In genomic region chr15:78810146-78810545, GRCm38 (mm10) we compare ENCODE assay signal across 19 mouse cellular contexts. TPM values are rescaled to one million over a fixed set of nuclear protein-coding genes. Genes with fewer than 3 reads are reported as not detected.
DNase-seq lines count a peak whose midpoint lies in the region; ATAC-seq and TF ChIP-seq lines count a peak whose summit lies in the region.
"Had no signal": no experiment of that assay in that cellular context is flagged by ENCODE, and none has a peak within 500 bp of the region (broad histone marks: within the 10 kb centered on the region; RNA-seq: fewer than 3 reads in every experiment).

No protein-coding gene starts in this region.

- H3K4me1 ChIP-seq in limb, embryonic 14.5 days (ENCODE audit: control insufficient read depth, insufficient read depth, low read length), result peaks cover 10% of the 10 kb centered on the region; the same call in 1 of the 2 replicates
- peaks cover 16% of the 10 kb centered on the region for H3K4me1 ChIP-seq in limb, embryonic 10.5 days
- H3K4me1 ChIP-seq in MEL (ENCODE audit: control insufficient read depth in 1 of 2, insufficient read depth in 2 of 2, low read length in 2 of 2), result peaks cover 1 to 13% of the 10 kb centered on the region in 2 experiments; a peak in 3 of 4 replicates
- H3K4me1 ChIP-seq: forebrain, embryonic 13.5 days; midbrain, embryonic 15.5 days had no signal

- WGBS in limb, embryonic 14.5 days, result 65% methylated on average over 9 of the region's 9 CpGs
- 89% methylated on average over 9 of the region's 9 CpGs for WGBS in limb, embryonic 10.5 days

- TF ChIP-seq CTCF in MEL (IDR thresholded peaks at IDR 0.05 in 2 of 3, conservative IDR thresholded peaks at IDR 0.05 in 1 of 3; ENCODE audit: control insufficient read depth in 1 of 3, insufficient read depth in 1 of 3, low read depth in 2 of 3, low read length in 3 of 3, poor library complexity in 1 of 3, severe bottlenecking in 1 of 3), result no peak

- TF ChIP-seq RAD21 in MEL (IDR thresholded peaks at IDR 0.05; ENCODE audit: low read depth, low read length), result no peak

- no peak overlapping the region for H3K4me2 ChIP-seq in limb, embryonic 14.5 days (replicated peaks; ENCODE audit: low read depth, low read length, severe bottlenecking)
- H3K4me2 ChIP-seq: embryonic facial prominence, embryonic 15.5 days; forebrain, embryonic 13.5 days; midbrain, embryonic 15.5 days; neural tube, embryonic 13.5 days had no signal

- H3K27me3 ChIP-seq in limb, embryonic 14.5 days (ENCODE audit: control insufficient read depth, insufficient read depth, low read length), result peaks cover 4% of the 10 kb centered on the region; the same call in 1 of the 2 replicates
- H3K27me3 ChIP-seq in limb, embryonic 10.5 days (ENCODE audit: low read depth, poor library complexity, severe bottlenecking), result peaks cover 48% of the 10 kb centered on the region
- H3K27me3 ChIP-seq in MEL (ENCODE audit: control insufficient read depth in 1 of 2, insufficient read depth in 2 of 2, low read length in 2 of 2), result peaks cover 0 to 3% of the 10 kb centered on the region in 2 experiments; a peak in 2 of 4 replicates
- H3K27me3 ChIP-seq: embryonic facial prominence, embryonic 15.5 days; midbrain, embryonic 15.5 days had no signal

- no peaks in the 10 kb centered on the region for H3K36me3 ChIP-seq in limb, embryonic 14.5 days (ENCODE audit: control insufficient read depth, insufficient read depth, low read length)
- H3K36me3 ChIP-seq in limb, embryonic 10.5 days, result no peaks in the 10 kb centered on the region
- H3K36me3 ChIP-seq in MEL (ENCODE audit: control insufficient read depth in 1 of 2, insufficient read depth in 2 of 2, low read length in 2 of 2), result peaks cover 0 to 2% of the 10 kb centered on the region in 2 experiments; a peak in 2 of 4 replicates
- H3K36me3 ChIP-seq: embryonic facial prominence, embryonic 15.5 days; midbrain, embryonic 15.5 days; neural tube, embryonic 13.5 days had no signal

- no peak for TF ChIP-seq EP300 in MEL (IDR thresholded peaks at IDR 0.05; ENCODE audit: low read depth in 1 of 2, low read length in 2 of 2)

- H3K9ac ChIP-seq in limb, embryonic 14.5 days (ENCODE audit: low read depth, low read length, severe bottlenecking), result no peak overlapping the region
- H3K9ac ChIP-seq in MEL (ENCODE audit: control insufficient read depth, low read depth, low read length, poor library complexity, severe bottlenecking), result no peak overlapping the region
- H3K9ac ChIP-seq: embryonic facial prominence, embryonic 15.5 days; forebrain, embryonic 13.5 days; liver, embryonic 14.5 days; midbrain, embryonic 15.5 days; neural tube, embryonic 13.5 days had no signal

- H3K9me3 ChIP-seq in limb, embryonic 14.5 days (ENCODE audit: control insufficient read depth, low read length), result no peaks in the 10 kb centered on the region
- no peaks in the 10 kb centered on the region for H3K9me3 ChIP-seq in limb, embryonic 10.5 days (replicated peaks)
- H3K9me3 ChIP-seq in MEL (replicated peaks; ENCODE audit: insufficient read depth, low read length), result no peaks in the 10 kb centered on the region
- H3K9me3 ChIP-seq: embryonic facial prominence, embryonic 15.5 days; forebrain, embryonic 13.5 days; midbrain, embryonic 15.5 days; neural tube, embryonic 13.5 days had no signal

- ATAC-seq in limb, embryonic 14.5 days (ENCODE audit: low FRiP score, low read depth), result peak; percentile 26; the same call in 1 of the 2 replicates
- ATAC-seq in common myeloid progenitor, adult 5-6 weeks (replicated peaks; ENCODE audit: low read depth, poor library complexity, severe bottlenecking), result peak; percentile 64
- ATAC-seq in neutrophil, adult 5-6 weeks (ENCODE audit: extremely low read depth, insufficient number of reproducible peaks, low FRiP score, poor library complexity, severe bottlenecking), result peak; percentile 47; the same call in 1 of the 2 replicates
- ATAC-seq in activated CD4-positive, CD25-positive, alpha-beta regulatory T cell, adult 4 months, result no peak
- ATAC-seq: forebrain, embryonic 13.5 days; hindbrain, embryonic 16.5 days; midbrain, embryonic 15.5 days had no signal

- TF ChIP-seq POLR2A in limb, embryonic 14.5 days (IDR thresholded peaks at IDR 0.05; ENCODE audit: borderline replicate concordance, extremely low read depth, insufficient read depth, insufficient read length), result no peak
- TF ChIP-seq POLR2A in MEL (IDR thresholded peaks at IDR 0.05; ENCODE audit: control insufficient read depth in 1 of 2, insufficient read depth in 1 of 2, low read depth in 1 of 2, low read length in 2 of 2, poor library complexity in 1 of 2), result no peak

- H3K79me2 ChIP-seq in MEL (ENCODE audit: control insufficient read depth, insufficient read depth, low read length, poor library complexity), result no peaks in the 10 kb centered on the region

- H3K4me3 ChIP-seq in limb, embryonic 14.5 days (replicated peaks; ENCODE audit: low read length), result no peak overlapping the region
- H3K4me3 ChIP-seq in limb, embryonic 10.5 days, result no peak overlapping the region
- H3K4me3 ChIP-seq in MEL (ENCODE audit: control insufficient read depth in 1 of 2, insufficient read depth in 1 of 2, low read depth in 2 of 2, low read length in 2 of 2), result no peak overlapping the region
- H3K4me3 ChIP-seq: embryonic facial prominence, embryonic 15.5 days; forebrain, embryonic 13.5 days; midbrain, embryonic 15.5 days; neural tube, embryonic 13.5 days had no signal

- no peak for DNase-seq in limb, embryonic 14.5 days (ENCODE audit: low spot score)
- no peak for DNase-seq in limb, embryonic 10.5 days (ENCODE audit: low spot score)
- peak; percentile 58 for DNase-seq in MEL (ENCODE audit: low read depth, low spot score)
- DNase-seq in cerebellum, postnatal 36 days, result no peak
- DNase-seq: cerebellum, adult 11 months; heart, adult 18-20 months; kidney, adult 18-20 months; retina, postnatal 1 day had no signal

- H3K27ac ChIP-seq in limb, embryonic 14.5 days (replicated peaks; ENCODE audit: low read depth, low read length), result no peak overlapping the region
- no peak overlapping the region for H3K27ac ChIP-seq in limb, embryonic 10.5 days
- H3K27ac ChIP-seq in MEL (ENCODE audit: control insufficient read depth, low read depth, low read length), result no peak overlapping the region
- H3K27ac ChIP-seq: embryonic facial prominence, embryonic 15.5 days; forebrain, embryonic 13.5 days; liver, embryonic 14.5 days; midbrain, embryonic 15.5 days; neural tube, embryonic 13.5 days had no signal

TF ChIP-seq in MEL, 35 proteins besides CTCF, POLR2A, EP300 and RAD21:
- TF ChIP-seq MYB (IDR thresholded peaks at IDR 0.05; ENCODE audit: low read depth, low read length) (no peak), ZMIZ1 (IDR thresholded peaks at IDR 0.05; ENCODE audit: low read depth, low read length) (no peak), GATA1 (IDR thresholded peaks at IDR 0.05; ENCODE audit: low read depth, low read length) (no peak), SIN3A (IDR thresholded peaks at IDR 0.05; ENCODE audit: low read length) (no peak), MXI1 (IDR thresholded peaks at IDR 0.05; ENCODE audit: low read depth, low read length) (no peak)

RNA-seq across cellular contexts. Expression of gene Card10, which starts 7.3 kb away (rescaled TPM):
- polyA plus RNA-seq in limb, embryonic 14.5 days (2012; rRNA removed), result 9.0 and 12.4 TPM in 2 replicates
- 4.4 and 5.1 TPM in 2 replicates for polyA plus RNA-seq in limb, embryonic 14.5 days (2014; fragmentation: Nextera tagmentation; extraction: Ambion mirVana)
- polyA plus RNA-seq in limb, embryonic 10.5 days (2016; fragmentation: Nextera tagmentation; extraction: Ambion mirVana), result 4.7 and 5.3 TPM in 2 replicates
- not detected in 2 replicates for total RNA-seq in MEL (2012; rRNA removed)
- not detected for polyA plus RNA-seq in MEL (2012; ENCODE audit: insufficient read depth in 1 of 2, insufficient read length in 2 of 2, low read depth in 1 of 2, low replicate concordance in 2 of 2, missing spikeins in 1 of 2)
- total RNA-seq in common myeloid progenitor, adult 5-6 weeks (2017), result not detected in 2 replicates
- 5.0 and 7.2 TPM in 2 replicates for total RNA-seq in neutrophil, adult 5-6 weeks (2017)
- not detected for polyA plus RNA-seq in activated CD4-positive, CD25-positive, alpha-beta regulatory T cell, adult 4 months (2017; shearing (Covaris generic))

RNA-seq across cellular contexts. Expression of gene Cdc42ep1, which starts 32.3 kb away (rescaled TPM):
- 25.2 and 34.3 TPM in 2 replicates for polyA plus RNA-seq in limb, embryonic 14.5 days (2012; rRNA removed)
- 23.1 and 24.3 TPM in 2 replicates for polyA plus RNA-seq in limb, embryonic 14.5 days (2014; fragmentation: Nextera tagmentation; extraction: Ambion mirVana)
- polyA plus RNA-seq in limb, embryonic 10.5 days (2016; fragmentation: Nextera tagmentation; extraction: Ambion mirVana), result 18.8 and 22.0 TPM in 2 replicates
- total RNA-seq in MEL (2012; rRNA removed), result 0.04 TPM in 1 of 2 replicates, not detected in the other
- 1 to 10 TPM in 1 of 2 experiments, not detected in 1; 1.7 TPM for polyA plus RNA-seq in MEL (2012; ENCODE audit: insufficient read depth in 1 of 2, insufficient read length in 2 of 2, low read depth in 1 of 2, low replicate concordance in 2 of 2, missing spikeins in 1 of 2)
- total RNA-seq in common myeloid progenitor, adult 5-6 weeks (2017), result not detected in 2 replicates
- total RNA-seq in neutrophil, adult 5-6 weeks (2017), result not detected in 2 replicates
- polyA plus RNA-seq in activated CD4-positive, CD25-positive, alpha-beta regulatory T cell, adult 4 months (2017; shearing (Covaris generic)), result not detected

RNA-seq across cellular contexts. Expression of gene Mfng, which starts 36.9 kb away (rescaled TPM):
- polyA plus RNA-seq in limb, embryonic 14.5 days (2012; rRNA removed), result 13.9 and 17.3 TPM in 2 replicates
- polyA plus RNA-seq in limb, embryonic 14.5 days (2014; fragmentation: Nextera tagmentation; extraction: Ambion mirVana), result 10.1 and 11.7 TPM in 2 replicates
- polyA plus RNA-seq in limb, embryonic 10.5 days (2016; fragmentation: Nextera tagmentation; extraction: Ambion mirVana), result 11.1 and 13.1 TPM in 2 replicates
- total RNA-seq in MEL (2012; rRNA removed), result 11.5 and 17.8 TPM in 2 replicates
- 10 to 100 TPM in 1 of 2 experiments, not detected in 1; 27.1 TPM for polyA plus RNA-seq in MEL (2012; ENCODE audit: insufficient read depth in 1 of 2, insufficient read length in 2 of 2, low read depth in 1 of 2, low replicate concordance in 2 of 2, missing spikeins in 1 of 2)
- 9.2 and 13.6 TPM in 2 replicates for total RNA-seq in common myeloid progenitor, adult 5-6 weeks (2017)
- total RNA-seq in neutrophil, adult 5-6 weeks (2017), result 36.5 and 38.8 TPM in 2 replicates
- 10 to 100 TPM; 47.5 to 55.4 TPM for polyA plus RNA-seq in activated CD4-positive, CD25-positive, alpha-beta regulatory T cell, adult 4 months (2017; shearing (Covaris generic))

RNA-seq across cellular contexts. Expression of gene Lgals2, which starts 45.2 kb away (rescaled TPM):
- polyA plus RNA-seq in limb, embryonic 14.5 days (2012; rRNA removed), result 0.65 and 0.72 TPM in 2 replicates
- polyA plus RNA-seq in limb, embryonic 14.5 days (2014; fragmentation: Nextera tagmentation; extraction: Ambion mirVana), result 0.58 TPM in 1 of 2 replicates, not detected in the other
- not detected in 2 replicates for polyA plus RNA-seq in limb, embryonic 10.5 days (2016; fragmentation: Nextera tagmentation; extraction: Ambion mirVana)
- not detected in 2 replicates for total RNA-seq in MEL (2012; rRNA removed)
- not detected for polyA plus RNA-seq in MEL (2012; ENCODE audit: insufficient read depth in 1 of 2, insufficient read length in 2 of 2, low read depth in 1 of 2, low replicate concordance in 2 of 2, missing spikeins in 1 of 2)
- not detected in 2 replicates for total RNA-seq in common myeloid progenitor, adult 5-6 weeks (2017)
- not detected in 2 replicates for total RNA-seq in neutrophil, adult 5-6 weeks (2017)
- polyA plus RNA-seq in activated CD4-positive, CD25-positive, alpha-beta regulatory T cell, adult 4 months (2017; shearing (Covaris generic)), result not detected
- total RNA-seq: heart, adult 18-20 months; layer of hippocampus, postnatal 14 days; left cerebral cortex, postnatal 36 days had no signal
- polyA plus RNA-seq: forebrain, embryonic 13.5 days; hindbrain, embryonic 16.5 days; neural tube, embryonic 13.5 days had no signal
